Mouse (Mus musculus) kidney, embryonic 14.5 days (tissue): Measurements from ENCODE around the gene Bag6. TPM values are rescaled to one million over a fixed set of nuclear protein-coding genes. Genes with fewer than 3 reads are reported as not detected.

ENCODE experiments used
- ATAC-seq: fragments of 200-750 bp; cut with Nextera tagmentation; 2 replicates; pipeline ENCODE4 v1.8.0; 2017; ENCODE audit warnings: moderate number of reproducible peaks, mild to moderate bottlenecking, moderate TSS enrichment, moderate library complexity; ENCODE audit not compliant: low FRiP score, low TSS enrichment
- H3K27ac ChIP-seq: fragments of 300-500 bp; sonication (generic); 2 replicates; pipeline ENCODE4 v1.5.1; 2014; ENCODE audit warnings: low read depth, mild to moderate bottlenecking, low read length, moderate library complexity, mixed read lengths
- H3K27me3 ChIP-seq: fragments of 300-500 bp; sonication (generic); 2 replicates; pipeline ENCODE4 v1.6.1; 2014; ENCODE audit warnings: mild to moderate bottlenecking, low read length; ENCODE audit not compliant: control insufficient read depth, insufficient read depth
- H3K36me3 ChIP-seq: fragments of 300-500 bp; sonication (generic); 2 replicates; pipeline ENCODE4 v1.6.1; 2014; ENCODE audit warnings: low read length, mixed read lengths; ENCODE audit not compliant: control insufficient read depth, insufficient read depth
- H3K4me1 ChIP-seq: fragments of 300-500 bp; sonication (generic); 2 replicates; pipeline ENCODE4 v1.6.1; 2014; ENCODE audit warnings: low read length, mixed read lengths; ENCODE audit not compliant: control insufficient read depth, insufficient read depth
- H3K4me2 ChIP-seq: fragments of 300-500 bp; sonication (generic); replicated peaks from 2 replicates; pipeline ENCODE4 v1.6.1; 2014; ENCODE audit warnings: low read depth, mild to moderate bottlenecking, low read length
- H3K4me3 ChIP-seq: fragments of 300-500 bp; sonication (generic); 2 replicates; pipeline ENCODE4 v1.5.1; 2014; ENCODE audit warnings: mild to moderate bottlenecking, low read length
- H3K9ac ChIP-seq: fragments of 300-500 bp; sonication (generic); 2 replicates; pipeline ENCODE4 v1.6.1; 2014; ENCODE audit warnings: low read depth, mild to moderate bottlenecking, low read length, moderate library complexity
- H3K9me3 ChIP-seq: fragments of 300-500 bp; sonication (generic); 2 replicates; pipeline ENCODE4 v1.6.1; 2016; ENCODE audit warnings: low read length; ENCODE audit not compliant: control insufficient read depth
- WGBS: fragments of 180-500 bp; shearing (Covaris S2); extraction: QIAGEN DNeasy Blood & Tissue Kit; methylation state at CpG from one replicate; pipeline ENCODE4 v1.1.7; 2014; 5-methylcytosine and 5-hydroxymethylcytosine counted together
- polyA plus RNA-seq: library from polyadenylated mRNA; unstranded; fragments of >200 nt; fragmentation: Nextera tagmentation; extraction: Ambion mirVana; gene quantifications from 2 replicates; pipeline ENCODE4 v1.2.1, GENCODE M21; 2014

The Bag6 gene
- polyA plus RNA-seq, 1 experiment from 2014 or later: 82.6 TPM

GRCm38 (mm10) chr17:35152121-35152520 is 17.1 kb downstream of the Bag6 start:
- no peaks in the 10 kb centered on the region for H3K9me3 ChIP-seq
- H3K36me3 ChIP-seq: peaks cover 98% of the 10 kb centered on the region
- 93% methylated on average over 4 of the region's 4 CpGs for WGBS
- no peak overlapping the region for H3K4me2 ChIP-seq
- no peak overlapping the region for H3K4me3 ChIP-seq
- H3K27ac ChIP-seq: no peak overlapping the region
- no peak overlapping the region for H3K9ac ChIP-seq
- H3K4me1 ChIP-seq: no peaks in the 10 kb centered on the region
- ATAC-seq: no peak
- no peaks in the 10 kb centered on the region for H3K27me3 ChIP-seq

GRCm38 (mm10) chr17:35153077-35153476 is 18.1 kb downstream of the Bag6 start:
- peaks cover 98% of the 10 kb centered on the region for H3K36me3 ChIP-seq
- no peak for ATAC-seq
- H3K27ac ChIP-seq: no peak overlapping the region
- H3K27me3 ChIP-seq: no peaks in the 10 kb centered on the region
- no peaks in the 10 kb centered on the region for H3K9me3 ChIP-seq
- WGBS: 94% methylated on average over 9 of the region's 9 CpGs
- H3K9ac ChIP-seq: no peak overlapping the region
- H3K4me1 ChIP-seq: no peaks in the 10 kb centered on the region
- no peak overlapping the region for H3K4me3 ChIP-seq
- no peak overlapping the region for H3K4me2 ChIP-seq

GRCm38 (mm10) chr17:35153931-35154330 is 19.0 kb downstream of the Bag6 start:
- Histone ChIP-seq H3K36me3 (peaks cover 98% of the 10 kb centered on the region), H3K9ac (no peak overlapping the region), H3K4me2 (no peak overlapping the region), H3K4me3 (no peak overlapping the region), H3K9me3 (no peaks in the 10 kb centered on the region), H3K27ac (no peak overlapping the region), H3K27me3 (no peaks in the 10 kb centered on the region), H3K4me1 (no peaks in the 10 kb centered on the region)
- 90% methylated on average over 4 of the region's 4 CpGs for WGBS
- ATAC-seq: no peak

- Histone ChIP-seq H3K9me3 (no peaks in the 10 kb centered on the region), H3K27me3 (no peaks in the 10 kb centered on the region), H3K4me3 (no peak overlapping the region), H3K4me1 (no peaks in the 10 kb centered on the region), H3K4me2 (no peak overlapping the region), H3K27ac (no peak overlapping the region), H3K9ac (no peak overlapping the region), H3K36me3 (peaks cover 98% of the 10 kb centered on the region)
- 91% methylated on average over 7 of the region's 7 CpGs for WGBS
- no peak for ATAC-seq
Observed at GRCm38 (mm10) chr17:35154616-35155015, 19.6 kb downstream of the Bag6 start.

GRCm38 (mm10) chr17:35155451-35155850 is 20.5 kb downstream of the Bag6 start:
- Histone ChIP-seq H3K9me3 (no peaks in the 10 kb centered on the region), H3K9ac (no peak overlapping the region), H3K27me3 (no peaks in the 10 kb centered on the region), H3K4me1 (no peaks in the 10 kb centered on the region), H3K36me3 (peaks cover 98% of the 10 kb centered on the region), H3K4me3 (no peak overlapping the region), H3K4me2 (no peak overlapping the region), H3K27ac (no peak overlapping the region)
- ATAC-seq: no peak
- 89% methylated on average over 12 of the region's 12 CpGs for WGBS

- no peak for ATAC-seq
- Histone ChIP-seq H3K4me2 (no peak overlapping the region), H3K4me3 (no peak overlapping the region), H3K9ac (no peak overlapping the region), H3K4me1 (0 out of 2 replicates have a peak, but pooled peaks cover 4% of the 10 kb centered on the region), H3K9me3 (no peaks in the 10 kb centered on the region), H3K27ac (no peak overlapping the region), H3K36me3 (peaks cover 100% of the 10 kb centered on the region), H3K27me3 (no peaks in the 10 kb centered on the region)
- 89% methylated on average over 33 of the region's 33 CpGs for WGBS
Observed at GRCm38 (mm10) chr17:35156461-35157200, 21.7 kb downstream of the Bag6 start.

GRCm38 (mm10) chr17:35157254-35157653 is 22.3 kb downstream of the Bag6 start:
- Histone ChIP-seq H3K27me3 (no peaks in the 10 kb centered on the region), H3K4me1 (peaks cover 10% of the 10 kb centered on the region; the same call in 1 of the 2 replicates), H3K4me3 (no peak overlapping the region), H3K9me3 (no peaks in the 10 kb centered on the region), H3K4me2 (no peak overlapping the region), H3K27ac (no peak overlapping the region), H3K9ac (no peak overlapping the region), H3K36me3 (peaks cover 100% of the 10 kb centered on the region)
- no peak for ATAC-seq
- WGBS: 94% methylated on average over 8 of the region's 8 CpGs

GRCm38 (mm10) chr17:35157661-35158175 is 22.7 kb downstream of the Bag6 start:
- Histone ChIP-seq H3K9ac (no peak overlapping the region), H3K4me3 (no peak overlapping the region), H3K4me1 (peaks cover 14% of the 10 kb centered on the region; the same call in 1 of the 2 replicates), H3K27ac (no peak overlapping the region), H3K27me3 (no peaks in the 10 kb centered on the region), H3K4me2 (no peak overlapping the region), H3K36me3 (peaks cover 99% of the 10 kb centered on the region), H3K9me3 (no peaks in the 10 kb centered on the region)
- 90% methylated on average over 8 of the region's 8 CpGs for WGBS
- ATAC-seq: no peak

- ATAC-seq: no peak
- Histone ChIP-seq H3K9me3 (no peaks in the 10 kb centered on the region), H3K27ac (no peak overlapping the region), H3K4me3 (no peak overlapping the region), H3K9ac (no peak overlapping the region), H3K27me3 (no peaks in the 10 kb centered on the region), H3K4me2 (no peak overlapping the region), H3K36me3 (peaks cover 86% of the 10 kb centered on the region), H3K4me1 (peaks cover 20% of the 10 kb centered on the region; the same call in 1 of the 2 replicates)
- WGBS: 93% methylated on average over 16 of the region's 16 CpGs
Observed at GRCm38 (mm10) chr17:35158850-35159593, 24.0 kb downstream of the Bag6 start.
